Comparison of ENCODE assay signal across 26 mouse cellular contexts in genomic region chr1:23840924-23841323, GRCm38 (mm10).
DNase-seq lines count a peak whose midpoint lies in the region; ATAC-seq and TF ChIP-seq lines count a peak whose summit lies in the region.
"Had no signal": no experiment of that assay in that cellular context is flagged by ENCODE, and none has a peak within 500 bp of the region (broad histone marks: within the 10 kb centered on the region; RNA-seq: fewer than 3 reads in every experiment).

No protein-coding gene starts in this region.

- H3K4me1 ChIP-seq in kidney, embryonic 14.5 days (ENCODE audit: control insufficient read depth, insufficient read depth, low read length): no peaks in the 10 kb centered on the region
- no peaks in the 10 kb centered on the region for H3K4me1 ChIP-seq in thymus, adult 2 months (replicated peaks; ENCODE audit: control insufficient read depth, insufficient read depth, low read length)
- H3K4me1 ChIP-seq: embryonic facial prominence, embryonic 15.5 days; forebrain, embryonic 10.5 days; forebrain, embryonic 12.5 days had no signal

- H3K27me3 ChIP-seq in splenic B cell, adult 2 months (ENCODE audit: control insufficient read depth, insufficient read depth, low read length, poor library complexity, severe bottlenecking): no peaks in the 10 kb centered on the region
- no peaks in the 10 kb centered on the region for H3K27me3 ChIP-seq in kidney, embryonic 14.5 days (ENCODE audit: control insufficient read depth, insufficient read depth, low read length)
- H3K27me3 ChIP-seq in thymus, adult 2 months (ENCODE audit: control insufficient read depth, insufficient read depth, low read length): no peaks in the 10 kb centered on the region
- H3K27me3 ChIP-seq: embryonic facial prominence, embryonic 13.5 days; embryonic facial prominence, embryonic 15.5 days; forebrain, embryonic 12.5 days; Patski had no signal

- TF ChIP-seq CTCF in thymus, adult 2 months (IDR thresholded peaks at IDR 0.05; ENCODE audit: borderline replicate concordance, control insufficient read depth, extremely low read depth, insufficient read depth, low read length, poor library complexity): no peak

- no peak overlapping the region for H3K27ac ChIP-seq in kidney, embryonic 14.5 days (ENCODE audit: low read depth, low read length)
- no peak overlapping the region for H3K27ac ChIP-seq in thymus, adult 2 months (ENCODE audit: control insufficient read depth, insufficient read depth, low read length)
- H3K27ac ChIP-seq: embryonic facial prominence, embryonic 13.5 days; embryonic facial prominence, embryonic 15.5 days; forebrain, embryonic 10.5 days; forebrain, embryonic 12.5 days had no signal

- H3K4me2 ChIP-seq in kidney, embryonic 14.5 days (replicated peaks; ENCODE audit: low read depth, low read length): no peak overlapping the region
- H3K4me2 ChIP-seq: embryonic facial prominence, embryonic 13.5 days; embryonic facial prominence, embryonic 15.5 days; forebrain, embryonic 12.5 days had no signal

- no peak overlapping the region for H3K9ac ChIP-seq in kidney, embryonic 14.5 days (ENCODE audit: low read depth, low read length)
- H3K9ac ChIP-seq: embryonic facial prominence, embryonic 13.5 days; embryonic facial prominence, embryonic 15.5 days; forebrain, embryonic 12.5 days had no signal

- peaks cover 2% of the 10 kb centered on the region for H3K36me3 ChIP-seq in splenic B cell, adult 2 months (ENCODE audit: control insufficient read depth, insufficient read depth, low read length, poor library complexity, severe bottlenecking)
- peaks cover 8% of the 10 kb centered on the region for H3K36me3 ChIP-seq in kidney, embryonic 14.5 days (ENCODE audit: control insufficient read depth, insufficient read depth, low read length)
- peaks cover 6% of the 10 kb centered on the region for H3K36me3 ChIP-seq in thymus, adult 2 months (ENCODE audit: control insufficient read depth, insufficient read depth, low read length)

- no peaks in the 10 kb centered on the region for H3K9me3 ChIP-seq in kidney, embryonic 14.5 days (ENCODE audit: control insufficient read depth, low read length)
- H3K9me3 ChIP-seq: embryonic facial prominence, embryonic 13.5 days; embryonic facial prominence, embryonic 15.5 days; forebrain, embryonic 10.5 days; forebrain, embryonic 12.5 days; G1E had no signal

- no peak for TF ChIP-seq POLR2A in thymus, adult 2 months (IDR thresholded peaks at IDR 0.05; ENCODE audit: control insufficient read depth, extremely low read depth, insufficient read depth, low read length, poor library complexity)

- ATAC-seq in CD4-positive, CD25-positive, alpha-beta regulatory T cell, adult 4 months: peak; percentile 38
- ATAC-seq in activated CD4-positive, CD25-positive, alpha-beta regulatory T cell, adult 4 months: peak; percentile 14
- ATAC-seq in kidney, embryonic 14.5 days (ENCODE audit: low FRiP score, low TSS enrichment): no peak
- ATAC-seq: forebrain, embryonic 14.5 days; forebrain, embryonic 16.5 days; Patski had no signal

- peak; percentile 8 for DNase-seq in splenic B cell, adult 2 months (ENCODE audit: low read depth, low spot score)
- no peak for DNase-seq in layer of hippocampus, adult 8-10 months (ENCODE audit: low spot score in 2 of 2)
- no peak for DNase-seq in thymus, adult 2 months
- DNase-seq: adrenal gland, adult 2 months; adrenal gland, postnatal 10 days; adrenal gland, postnatal 25 days; B cell, adult 2 months; cerebellum, adult 11 months; cerebellum, adult 18-20 months; cerebellum, adult 8-10 months; cerebellum, adult 9-11 months; cerebellum, postnatal 14 days; cerebellum, postnatal 36 days; embryo, embryonic 11 days had no signal

- no peak overlapping the region for H3K4me3 ChIP-seq in kidney, embryonic 14.5 days (ENCODE audit: low read length)
- H3K4me3 ChIP-seq in thymus, adult 2 months (ENCODE audit: control insufficient read depth, insufficient read depth, low read length): no peak overlapping the region
- H3K4me3 ChIP-seq: embryonic facial prominence, embryonic 13.5 days; embryonic facial prominence, embryonic 15.5 days; erythroblast, embryonic 14.5 days; forebrain, embryonic 10.5 days; forebrain, embryonic 12.5 days had no signal
